In the genomic region with DNA sequence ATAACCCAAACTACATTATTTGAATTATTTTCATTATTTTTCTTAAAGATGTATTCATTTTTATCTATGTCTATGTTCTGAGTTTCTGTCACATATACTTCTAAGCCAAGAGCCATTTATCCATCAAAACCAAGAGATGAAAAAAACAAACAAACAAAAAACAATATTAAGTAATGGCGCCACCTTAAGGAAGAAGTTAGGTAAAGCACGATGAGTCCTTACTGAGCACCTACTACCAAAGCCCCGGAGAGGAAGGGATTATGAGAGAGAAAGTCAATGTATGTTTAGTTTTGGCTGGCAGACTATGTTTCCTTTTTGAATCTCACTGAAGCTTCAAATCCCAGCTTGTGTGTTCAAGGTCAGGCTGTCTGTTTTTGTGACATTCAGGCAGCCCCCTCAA, we compare ENCODE assay signal across 13 mouse cellular contexts.
DNase-seq lines count a peak whose midpoint lies in the region; ATAC-seq and TF ChIP-seq lines count a peak whose summit lies in the region.
"Had no signal": no experiment of that assay in that cellular context is flagged by ENCODE, and none has a peak within 500 bp of the region (broad histone marks: within the 10 kb centered on the region; RNA-seq: fewer than 3 reads in every experiment).

No protein-coding gene starts in this region.

- ATAC-seq in megakaryocyte, adult 5-6 weeks (ENCODE audit: poor library complexity, severe bottlenecking), result peak; percentile 49; the same call in 1 of the 2 replicates

- H3K27me3 ChIP-seq in heart, adult 2 months (ENCODE audit: control insufficient read depth, insufficient read depth, low read length), result no peaks in the 10 kb centered on the region
- H3K27me3 ChIP-seq: embryonic facial prominence, embryonic 15.5 days; limb, embryonic 13.5 days; stomach, embryonic 15.5 days had no signal

- H3K4me1 ChIP-seq in heart, adult 2 months (ENCODE audit: control insufficient read depth, insufficient read depth, low read length), result peaks cover 8% of the 10 kb centered on the region
- H3K4me1 ChIP-seq: stomach, embryonic 15.5 days had no signal

- DNase-seq in heart, adult 2 months, result no peak
- DNase-seq in heart, postnatal 36 days, result no peak
- DNase-seq in layer of hippocampus, adult 2 months (ENCODE audit: low spot score in 2 of 2), result no peak
- DNase-seq in layer of hippocampus, adult 11-12 months (ENCODE audit: low spot score), result no peak
- peak; percentile 13 for DNase-seq in R1 (ENCODE audit: low read depth, low spot score)
- DNase-seq in ovary, postnatal 36 days (ENCODE audit: low spot score), result no peak
- DNase-seq in right cerebral cortex, adult 2 months (ENCODE audit: low spot score in 2 of 2), result no peak
- DNase-seq: lung, postnatal 4 days; right cerebral cortex, postnatal 14 days had no signal

- peak; percentile 72 for TF ChIP-seq CTCF in heart, adult 2 months (IDR thresholded peaks at IDR 0.05)
- peak; percentile 78 for TF ChIP-seq CTCF in layer of hippocampus, adult 2 months (conservative IDR thresholded peaks at IDR 0.05)

- 31% methylated on average over 3 of the region's 3 CpGs for WGBS in heart, adult 2 months

- no peak overlapping the region for H3K4me3 ChIP-seq in heart, adult 2 months
- no peak overlapping the region for H3K4me3 ChIP-seq in layer of hippocampus, adult 2 months
- H3K4me3 ChIP-seq: embryonic facial prominence, embryonic 15.5 days; limb, embryonic 13.5 days; stomach, embryonic 15.5 days had no signal

- no peak for TF ChIP-seq EP300 in heart, adult 2 months (IDR thresholded peaks at IDR 0.05; ENCODE audit: insufficient read depth, low read depth, low read length)

- no peak for TF ChIP-seq POLR2A in heart, adult 2 months (IDR thresholded peaks at IDR 0.05; ENCODE audit: insufficient read depth, low read depth, low read length)

- intact Hi-C loops in heart, adult 2 months (cut with DNase I), result loop anchor here (2.0 to 10.0 kb wide), 3 partner anchors 37 to 385 kb away; a partner anchor contains a TSS
- intact Hi-C loops in heart, postnatal 36 days (cut with DNase I), result loop anchor here (2.0 to 10.0 kb wide), 5 partner anchors 38 to 545 kb away; no protein-coding TSS in a partner anchor

- 0 out of 2 replicates have a peak, but pooled peaks cover 2% of the 10 kb centered on the region for H3K79me2 ChIP-seq in heart, adult 2 months (replicated peaks; ENCODE audit: control insufficient read depth, insufficient read depth, low read length)

- no peak overlapping the region for H3K9ac ChIP-seq in heart, adult 2 months (ENCODE audit: low read depth, low read length)
- H3K9ac ChIP-seq: embryonic facial prominence, embryonic 15.5 days; limb, embryonic 13.5 days; stomach, embryonic 15.5 days had no signal

- H3K27ac ChIP-seq in heart, adult 2 months, result peak overlapping the region; percentile 82
- H3K27ac ChIP-seq in layer of hippocampus, adult 2 months, result no peak overlapping the region
- H3K27ac ChIP-seq: embryonic facial prominence, embryonic 15.5 days; limb, embryonic 13.5 days; stomach, embryonic 15.5 days had no signal

- H3K36me3 ChIP-seq in heart, adult 2 months (ENCODE audit: control insufficient read depth, insufficient read depth, low read length), result peaks cover 8% of the 10 kb centered on the region
- H3K36me3 ChIP-seq: embryonic facial prominence, embryonic 15.5 days; limb, embryonic 13.5 days; stomach, embryonic 15.5 days had no signal
